Mouse (Mus musculus) ES-Bruce4 (cell line): ENCODE results near the gene Prpf18. TPM values are rescaled to one million over a fixed set of nuclear protein-coding genes. Genes with fewer than 3 reads are reported as not detected.

Experiments used
- H3K27ac ChIP-seq: 2 replicates; pipeline ENCODE4 v1.5.1; 2012; ENCODE audit warnings: low read length, inconsistent platforms; ENCODE audit not compliant: insufficient read depth
- H3K27me3 ChIP-seq: 2 replicates; pipeline ENCODE4 v1.6.1; 2012; ENCODE audit warnings: mild to moderate bottlenecking, low read length, inconsistent platforms; ENCODE audit not compliant: control insufficient read depth, poor library complexity, insufficient read depth, severe bottlenecking
- H3K36me3 ChIP-seq: 2 replicates; pipeline ENCODE4 v1.6.1; 2012; ENCODE audit warnings: inconsistent platforms, mild to moderate bottlenecking, low read length, moderate library complexity; ENCODE audit not compliant: control insufficient read depth, poor library complexity, insufficient read depth, severe bottlenecking
- H3K4me1 ChIP-seq: one replicate; pipeline ENCODE4 v1.8.1; 2011; ENCODE audit warnings: low read length; ENCODE audit not compliant: control insufficient read depth, insufficient read depth
- H3K4me3 ChIP-seq: 2 replicates; pipeline ENCODE4 v1.5.1; 2011; ENCODE audit warnings: low read depth, mild to moderate bottlenecking, low read length
- H3K9ac ChIP-seq: 2 replicates; pipeline ENCODE4 v1.6.1; 2012; ENCODE audit warnings: low read depth, mild to moderate bottlenecking, inconsistent platforms; ENCODE audit not compliant: poor library complexity, severe bottlenecking
- H3K9me3 ChIP-seq: replicated peaks from 2 replicates; pipeline ENCODE4 v1.6.1; 2012; ENCODE audit warnings: mild to moderate bottlenecking, low read length, inconsistent platforms; ENCODE audit not compliant: control insufficient read depth, poor library complexity, insufficient read depth, severe bottlenecking
- CTCF ChIP-seq: IDR thresholded peaks from one replicate; pipeline ENCODE4 v1.8.1; 2011; ENCODE audit warnings: low read depth, low read length
- EP300 ChIP-seq: IDR thresholded peaks from 2 replicates; pipeline ENCODE4 v1.6.1; 2011; ENCODE audit warnings: low read depth, low read length; ENCODE audit not compliant: insufficient read depth
- POLR2A ChIP-seq: IDR thresholded peaks from one replicate; pipeline ENCODE4 v1.8.1; 2011; ENCODE audit warnings: low read length; ENCODE audit not compliant: insufficient read depth
- polyA plus RNA-seq: library from polyadenylated mRNA; stranded (reverse); fragments of >200 nt; gene quantifications from 2 replicates; pipeline ENCODE4 v1.2.4, GENCODE M21; 2011; ENCODE audit warnings: low read depth; ENCODE audit not compliant: missing spikeins, insufficient read depth, insufficient read length

The Prpf18 gene
- polyA plus RNA-seq, 1 experiment: 48.1 TPM

DNA sequence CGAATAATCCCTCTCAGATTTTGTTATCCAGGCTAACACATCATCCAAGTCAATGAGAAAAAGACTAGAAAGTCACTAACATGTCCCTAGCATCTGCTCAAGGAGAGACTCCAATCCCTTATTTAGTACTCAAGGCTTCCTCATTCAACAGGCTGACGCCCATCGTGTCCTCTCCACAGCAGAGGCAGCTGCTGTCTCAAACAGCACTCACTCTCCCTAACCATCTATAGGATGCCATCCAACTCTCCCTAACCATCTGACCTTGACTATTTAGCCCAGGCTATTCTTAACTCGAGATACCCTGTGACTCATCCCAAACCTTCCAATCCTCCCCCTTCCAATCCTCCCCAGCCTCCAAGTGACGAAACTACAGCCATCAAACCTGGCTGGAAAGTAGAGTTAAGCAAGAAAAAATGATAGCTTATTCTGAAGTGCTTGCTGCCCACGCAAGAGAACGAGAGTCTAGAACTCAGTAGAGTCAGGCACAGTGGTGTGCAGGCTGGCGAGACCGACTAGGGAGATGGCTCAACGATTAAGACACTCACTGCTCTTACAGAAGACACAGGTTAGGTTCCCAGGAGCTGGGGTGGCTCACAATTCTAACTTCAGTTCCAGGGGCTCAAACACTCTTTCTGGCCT is 21.6 kb downstream of the Prpf18 start:
- H3K4me1 ChIP-seq: peaks cover 3% of the 10 kb centered on the region
- TF ChIP-seq POLR2A (no peak), CTCF (no peak), EP300 (no peak)
- no peaks in the 10 kb centered on the region for H3K27me3 ChIP-seq
- no peak overlapping the region for H3K4me3 ChIP-seq
- no peak overlapping the region for H3K27ac ChIP-seq
- H3K9ac ChIP-seq: no peak overlapping the region
- H3K36me3 ChIP-seq: peaks cover 3% of the 10 kb centered on the region; the same call in 1 of the 2 replicates
- no peaks in the 10 kb centered on the region for H3K9me3 ChIP-seq

DNA sequence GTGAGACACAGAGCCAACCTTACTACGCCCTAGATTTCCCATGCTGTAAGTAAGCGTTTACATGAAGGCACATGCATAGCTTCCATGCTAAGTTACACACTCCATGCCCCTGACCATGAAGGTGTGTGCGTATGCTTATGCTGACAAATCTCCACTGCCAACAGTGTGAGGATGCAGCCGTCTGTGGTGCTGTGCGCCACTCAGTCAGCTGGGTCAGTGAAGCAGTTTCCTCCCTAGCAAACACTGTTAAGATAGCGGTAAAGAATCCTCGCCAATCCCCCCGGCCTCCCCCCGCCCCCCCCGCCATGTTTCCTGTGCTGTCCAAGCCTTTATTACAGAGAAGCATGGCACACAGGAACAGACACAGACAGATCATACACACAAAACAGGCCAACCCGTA is 22.4 kb downstream of the Prpf18 start:
- no peaks in the 10 kb centered on the region for H3K9me3 ChIP-seq
- H3K9ac ChIP-seq: no peak overlapping the region
- no peak for TF ChIP-seq CTCF
- TF ChIP-seq EP300: no peak
- no peak for TF ChIP-seq POLR2A
- no peak overlapping the region for H3K27ac ChIP-seq
- peaks cover 3% of the 10 kb centered on the region for H3K4me1 ChIP-seq
- no peak overlapping the region for H3K4me3 ChIP-seq
- no peaks in the 10 kb centered on the region for H3K27me3 ChIP-seq
- peaks cover 3% of the 10 kb centered on the region for H3K36me3 ChIP-seq

GRCm38 (mm10) chr2:4628920-4629319 is 23.0 kb downstream of the Prpf18 start:
- Histone ChIP-seq H3K27me3 (no peaks in the 10 kb centered on the region), H3K36me3 (peaks cover 3% of the 10 kb centered on the region)

DNA sequence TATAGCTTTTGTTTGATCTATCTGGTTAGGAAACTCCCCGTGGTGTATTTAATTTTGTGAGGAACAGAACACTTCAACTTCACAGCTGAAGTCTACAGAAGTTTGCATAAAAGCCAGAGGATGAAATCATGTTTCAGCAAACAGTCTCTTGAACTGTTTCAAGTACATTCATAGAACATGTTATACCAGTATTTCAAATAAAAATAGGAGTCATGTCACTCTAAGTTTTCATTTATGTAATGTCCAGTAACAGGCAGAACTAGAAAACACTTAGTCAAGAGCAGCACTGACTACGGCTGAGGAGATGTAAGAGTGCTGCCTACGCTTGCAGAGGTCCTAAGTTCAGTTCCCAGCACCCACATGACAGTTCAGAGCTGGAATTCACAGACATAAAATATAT is 25.0 kb downstream of the Prpf18 start:
- Histone ChIP-seq H3K9me3 (no peaks in the 10 kb centered on the region), H3K4me1 (no peaks in the 10 kb centered on the region), H3K9ac (no peak overlapping the region), H3K36me3 (peaks cover 3% of the 10 kb centered on the region), H3K27me3 (no peaks in the 10 kb centered on the region), H3K4me3 (no peak overlapping the region), H3K27ac (no peak overlapping the region)
- no peak for TF ChIP-seq CTCF
- no peak for TF ChIP-seq EP300
- no peak for TF ChIP-seq POLR2A

More at GRCm38 (mm10) chr2:4628920-4629319, 23.0 kb downstream of the Prpf18 start:
- H3K27ac ChIP-seq: no peak overlapping the region
- H3K9ac ChIP-seq: no peak overlapping the region
- no peaks in the 10 kb centered on the region for H3K9me3 ChIP-seq
- H3K4me3 ChIP-seq: no peak overlapping the region
- H3K4me1 ChIP-seq: peaks cover 3% of the 10 kb centered on the region
- TF ChIP-seq CTCF: no peak
- no peak for TF ChIP-seq POLR2A
- no peak for TF ChIP-seq EP300

- Histone ChIP-seq H3K27ac (no peak overlapping the region), H3K27me3 (no peaks in the 10 kb centered on the region), H3K4me3 (no peak overlapping the region), H3K4me1 (no peaks in the 10 kb centered on the region), H3K36me3 (peaks cover 5% of the 10 kb centered on the region), H3K9ac (no peak overlapping the region), H3K9me3 (no peaks in the 10 kb centered on the region)
- no peak for TF ChIP-seq EP300
- no peak for TF ChIP-seq POLR2A
- no peak for TF ChIP-seq CTCF
Measured at GRCm38 (mm10) chr2:4621471-4621985, 30.4 kb downstream of the Prpf18 start.

DNA sequence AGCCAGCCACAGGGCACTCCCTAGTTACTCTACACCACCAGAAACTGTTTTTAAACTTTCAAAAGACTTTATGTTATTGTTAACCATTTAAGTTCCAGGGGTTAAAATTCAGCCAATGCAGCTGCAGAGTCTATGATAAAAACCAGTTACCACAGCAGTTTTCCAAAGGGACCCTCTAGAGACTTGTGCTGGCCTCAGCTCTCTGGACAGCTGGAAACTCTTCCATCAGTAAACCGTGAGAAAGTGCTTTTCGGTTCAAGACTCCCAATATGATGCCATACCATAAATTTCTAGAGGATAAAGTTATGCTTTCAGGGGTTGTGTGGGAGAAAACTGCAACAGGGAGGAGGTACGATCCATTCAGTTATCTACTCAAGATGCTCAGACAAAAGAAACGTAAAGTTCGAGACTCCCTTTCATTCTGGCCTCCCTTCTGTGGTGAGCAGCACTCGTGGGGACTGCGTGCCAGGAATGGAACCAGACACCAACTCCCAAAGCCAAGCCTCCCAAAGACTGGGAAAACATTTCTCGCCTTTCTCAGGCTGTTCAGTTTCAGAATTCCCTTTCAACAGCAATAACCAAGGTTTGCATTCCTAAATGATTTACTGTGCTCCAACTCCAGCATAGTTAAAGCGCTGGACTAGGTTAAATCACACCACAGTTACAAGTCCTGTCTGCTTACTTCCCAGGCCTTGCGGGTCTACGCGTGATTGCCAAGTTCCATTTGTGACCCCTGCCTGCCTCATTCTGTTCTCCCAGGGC is 31.1 kb downstream of the Prpf18 start:
- H3K36me3 ChIP-seq: peaks cover 5% of the 10 kb centered on the region
- H3K4me3 ChIP-seq: no peak overlapping the region
- TF ChIP-seq CTCF (no peak), POLR2A (no peak), EP300 (no peak)
- no peaks in the 10 kb centered on the region for H3K27me3 ChIP-seq
- H3K27ac ChIP-seq: no peak overlapping the region
- H3K9me3 ChIP-seq: no peaks in the 10 kb centered on the region
- no peak overlapping the region for H3K9ac ChIP-seq
- no peaks in the 10 kb centered on the region for H3K4me1 ChIP-seq
